Mouse (Mus musculus): ENCODE results near the gene Gpr12.

DNA sequence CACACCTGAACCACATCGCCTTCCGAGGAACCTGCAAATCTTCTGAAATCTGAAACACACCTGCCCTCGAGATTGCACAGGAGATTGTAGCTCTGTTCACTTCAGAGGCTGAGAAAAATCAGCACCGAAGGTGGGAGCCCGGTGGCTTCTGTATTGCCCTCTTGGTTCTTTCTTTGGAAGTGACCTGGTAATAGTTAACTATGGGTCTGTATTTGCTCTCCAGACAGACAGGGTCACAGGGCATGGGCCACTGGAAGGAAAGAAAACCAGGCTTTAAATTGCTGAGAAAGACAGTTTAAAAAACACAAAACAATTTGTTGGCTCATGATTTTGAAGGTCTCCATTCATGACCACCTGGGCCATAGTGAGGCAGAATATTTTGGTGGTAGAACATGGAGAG lies 14.9 kb upstream of the Gpr12 start:
- TF ChIP-seq CTCF (IDR thresholded peaks at IDR 0.05) (no peak), EP300 (IDR thresholded peaks at IDR 0.05) (no peak)
